ENCODE assay signal across 8 mouse cellular contexts in genomic region chr10:53347787-53348755, GRCm38 (mm10). TPM values are rescaled to one million over a fixed set of nuclear protein-coding genes. Genes with fewer than 3 reads are reported as not detected.
DNase-seq lines count a peak whose midpoint lies in the region; ATAC-seq and TF ChIP-seq lines count a peak whose summit lies in the region.

No protein-coding gene starts in this region.

- H3K9ac ChIP-seq in forebrain, embryonic 15.5 days (replicated peaks), result no peak overlapping the region

- TF ChIP-seq POLR2A in thymus, adult 2 months (IDR thresholded peaks at IDR 0.05; ENCODE audit: control insufficient read depth, extremely low read depth, insufficient read depth, low read length, poor library complexity), result no peak

- no peaks in the 10 kb centered on the region for H3K27me3 ChIP-seq in forebrain, embryonic 15.5 days
- no peaks in the 10 kb centered on the region for H3K27me3 ChIP-seq in thymus, adult 2 months (ENCODE audit: control insufficient read depth, insufficient read depth, low read length)

- intact Hi-C loops in left cerebral cortex, postnatal 36 days (cut with DNase I), result loop anchor here (2.0 to 10.0 kb wide), 3 partner anchors 161 to 247 kb away; partner anchors contain the start of gene Asf1a

- no peak overlapping the region for H3K27ac ChIP-seq in forebrain, embryonic 15.5 days (replicated peaks)
- H3K27ac ChIP-seq in thymus, adult 2 months (ENCODE audit: control insufficient read depth, insufficient read depth, low read length), result no peak overlapping the region

- H3K4me2 ChIP-seq in forebrain, embryonic 15.5 days (replicated peaks), result no peak overlapping the region

- no peak overlapping the region for H3K4me3 ChIP-seq in forebrain, embryonic 15.5 days
- H3K4me3 ChIP-seq in thymus, adult 2 months (ENCODE audit: control insufficient read depth, insufficient read depth, low read length), result no peak overlapping the region

- 58% methylated on average over 10 of the region's 10 CpGs for WGBS in forebrain, embryonic 15.5 days
- WGBS in thymus, adult 2 months, result 58% methylated on average over 10 of the region's 10 CpGs

- peak; percentile 5 for DNase-seq in ovary, postnatal 36 days (ENCODE audit: low spot score)
- DNase-seq in ovary, adult 18-20 months (ENCODE audit: low spot score), result no peak
- DNase-seq in c-Kit-positive CD71-positive TER-119-positive erythroid progenitor cells, embryonic 14.5 days (ENCODE audit: low spot score), result peak; percentile 77
- peak; percentile 26 for DNase-seq in kidney, adult 11 months
- DNase-seq in left cerebral cortex, postnatal 36 days (ENCODE audit: low spot score in 2 of 2), result peak; percentile 14 to 39
- peak; percentile 60 for DNase-seq in thymus, adult 2 months

- peaks cover 4% of the 10 kb centered on the region; the same call in 1 of the 2 replicates for H3K36me3 ChIP-seq in forebrain, embryonic 15.5 days
- H3K36me3 ChIP-seq in thymus, adult 2 months (ENCODE audit: control insufficient read depth, insufficient read depth, low read length), result no peaks in the 10 kb centered on the region

- ATAC-seq in forebrain, embryonic 15.5 days (replicated peaks), result peak; percentile 76
- peak; percentile 69; the same call in 1 of the 2 replicates for ATAC-seq in monocyte, adult 5-6 weeks (replicated peaks; ENCODE audit: insufficient number of reproducible peaks, low FRiP score, low TSS enrichment, poor library complexity, severe bottlenecking)

- no peak for TF ChIP-seq CTCF in thymus, adult 2 months (IDR thresholded peaks at IDR 0.05; ENCODE audit: borderline replicate concordance, control insufficient read depth, extremely low read depth, insufficient read depth, low read length, poor library complexity)

- H3K4me1 ChIP-seq in forebrain, embryonic 15.5 days, result peaks cover 3% of the 10 kb centered on the region; the same call in 1 of the 2 replicates
- 0 out of 2 replicates have a peak, but pooled peaks cover 2% of the 10 kb centered on the region for H3K4me1 ChIP-seq in thymus, adult 2 months (replicated peaks; ENCODE audit: control insufficient read depth, insufficient read depth, low read length)

- no peaks in the 10 kb centered on the region for H3K9me3 ChIP-seq in forebrain, embryonic 15.5 days

RNA-seq across cellular contexts. Expression of gene Pln, which starts 10.6 kb away (rescaled TPM):
- 1.9 and 2.6 TPM in 2 replicates for polyA plus RNA-seq in forebrain, embryonic 15.5 days (2015; fragmentation: Nextera tagmentation; extraction: Ambion mirVana)
- 1 to 10 TPM; 1.8 to 3.3 TPM for total RNA-seq in left cerebral cortex, postnatal 36 days (2021)
- 0.53 TPM in 1 of 3 replicates, not detected in the others for total RNA-seq in monocyte, adult 5-6 weeks (2017)
- 10.4 and 381 TPM in 2 replicates for polyA plus RNA-seq in thymus, adult 2 months (2012; rRNA removed)

RNA-seq across cellular contexts. Expression of gene Cep85l, which starts 31.7 kb away (rescaled TPM):
- polyA plus RNA-seq in forebrain, embryonic 15.5 days (2015; fragmentation: Nextera tagmentation; extraction: Ambion mirVana), result 9.0 and 10.1 TPM in 2 replicates
- 10 to 100 TPM; 19.4 to 19.8 TPM for total RNA-seq in left cerebral cortex, postnatal 36 days (2021)
- 27.4 to 28.7 TPM (median 28.1 TPM) in 3 replicates for total RNA-seq in monocyte, adult 5-6 weeks (2017)
- polyA plus RNA-seq in thymus, adult 2 months (2012; rRNA removed), result 1.8 and 1.9 TPM in 2 replicates
